In the genomic region with DNA sequence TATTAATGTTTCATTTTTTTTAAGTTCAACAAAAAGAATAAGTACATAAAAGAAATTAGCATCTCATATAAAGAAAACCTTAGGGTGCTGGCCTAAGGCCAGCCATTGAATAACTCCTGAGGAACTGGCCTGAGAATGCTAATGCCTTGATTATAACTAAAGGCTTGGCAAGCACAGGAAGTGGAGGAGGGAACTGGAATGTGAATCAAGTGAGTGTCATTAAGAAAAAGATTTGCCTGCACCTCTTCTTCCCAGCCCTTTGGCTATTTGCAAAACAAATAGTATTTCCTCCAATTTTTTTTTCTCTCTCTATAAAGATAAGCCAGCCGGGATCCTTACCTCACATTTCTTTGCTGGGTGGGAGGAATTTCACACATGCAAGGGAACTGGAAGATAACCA, we compare ENCODE assay signal across 16 mouse cellular contexts.
DNase-seq lines count a peak whose midpoint lies in the region; ATAC-seq and TF ChIP-seq lines count a peak whose summit lies in the region.
"Had no signal": no experiment of that assay in that cellular context is flagged by ENCODE, and none has a peak within 500 bp of the region (broad histone marks: within the 10 kb centered on the region; RNA-seq: fewer than 3 reads in every experiment).

No protein-coding gene starts in this region.

- no peak overlapping the region for H3K4me2 ChIP-seq in neural tube, embryonic 15.5 days
- H3K4me2 ChIP-seq: embryonic facial prominence, embryonic 13.5 days; forebrain, embryonic 13.5 days; liver, embryonic 11.5 days had no signal

- no peak overlapping the region for H3K4me3 ChIP-seq in gastrocnemius, adult 2 months
- H3K4me3 ChIP-seq in neural tube, embryonic 15.5 days (replicated peaks) = no peak overlapping the region
- H3K4me3 ChIP-seq: embryonic facial prominence, embryonic 13.5 days; forebrain, embryonic 13.5 days; megakaryocyte, embryonic 14.5 days had no signal

- ATAC-seq in neural tube, embryonic 15.5 days (ENCODE audit: low FRiP score) = no peak
- ATAC-seq: activated CD4-positive, CD25-positive, alpha-beta regulatory T cell, adult 4 months; forebrain, embryonic 13.5 days had no signal

- intact Hi-C loops in gastrocnemius, adult 2 months (cut with DNase I) = loop anchor here (5.0 kb wide), 1 partner anchor 61 kb away; the partner anchor contains the start of gene Dusp6

- no peak overlapping the region for H3K9ac ChIP-seq in neural tube, embryonic 15.5 days (replicated peaks)
- H3K9ac ChIP-seq: embryonic facial prominence, embryonic 13.5 days; forebrain, embryonic 13.5 days had no signal

- peaks cover 21% of the 10 kb centered on the region for H3K4me1 ChIP-seq in neural tube, embryonic 15.5 days

- DNase-seq in gastrocnemius, adult 2 months = no peak
- no peak for DNase-seq in gastrocnemius, postnatal 4 days (ENCODE audit: low spot score in 2 of 2)
- peak; percentile 30 for DNase-seq in kidney, adult 11 months
- DNase-seq in kidney, adult 18-20 months = no peak
- DNase-seq in 3T3-L1 (ENCODE audit: low read depth, low spot score) = peak; percentile 42
- peak; percentile 45 for DNase-seq in fat pad, adult 2 months (ENCODE audit: extremely low read depth, low read depth, low spot score)
- DNase-seq in layer of hippocampus, postnatal 36 days = no peak
- DNase-seq: B cell, adult 2 months; cerebellum, postnatal 25 days; layer of hippocampus, adult 9-11 months had no signal

- no peaks in the 10 kb centered on the region for H3K36me3 ChIP-seq in neural tube, embryonic 15.5 days

- H3K9me3 ChIP-seq in neural tube, embryonic 15.5 days (replicated peaks) = no peaks in the 10 kb centered on the region
- H3K9me3 ChIP-seq: embryonic facial prominence, embryonic 13.5 days; forebrain, embryonic 13.5 days; megakaryocyte, embryonic 14.5 days had no signal

- WGBS in neural tube, embryonic 15.5 days = 54% methylated on average over 1 of the region's 1 CpGs

- H3K27me3 ChIP-seq in neural tube, embryonic 15.5 days (replicated peaks) = no peaks in the 10 kb centered on the region
- H3K27me3 ChIP-seq: embryonic facial prominence, embryonic 13.5 days; forebrain, embryonic 13.5 days had no signal

- TF ChIP-seq CTCF in gastrocnemius, adult 2 months (IDR thresholded peaks at IDR 0.05) = no peak

- peak overlapping the region; percentile 46 for H3K27ac ChIP-seq in gastrocnemius, adult 2 months
- no peak overlapping the region for H3K27ac ChIP-seq in neural tube, embryonic 15.5 days (replicated peaks)
- H3K27ac ChIP-seq: embryonic facial prominence, embryonic 13.5 days; forebrain, embryonic 13.5 days had no signal

Comparison
In these comparisons a context has a peak if more than half of its experiments do, and no peak if none do; other contexts are left out.
1. DNase-seq: peak in kidney, adult 11 months (single experiment), 3T3-L1 (single experiment) and fat pad, adult 2 months (single experiment); none in gastrocnemius, adult 2 months (single experiment), gastrocnemius, postnatal 4 days (0 of 2), kidney, adult 18-20 months (single experiment) and layer of hippocampus, postnatal 36 days (0 of 2).